Mouse (Mus musculus): ENCODE data around the gene Sall4.

DNA sequence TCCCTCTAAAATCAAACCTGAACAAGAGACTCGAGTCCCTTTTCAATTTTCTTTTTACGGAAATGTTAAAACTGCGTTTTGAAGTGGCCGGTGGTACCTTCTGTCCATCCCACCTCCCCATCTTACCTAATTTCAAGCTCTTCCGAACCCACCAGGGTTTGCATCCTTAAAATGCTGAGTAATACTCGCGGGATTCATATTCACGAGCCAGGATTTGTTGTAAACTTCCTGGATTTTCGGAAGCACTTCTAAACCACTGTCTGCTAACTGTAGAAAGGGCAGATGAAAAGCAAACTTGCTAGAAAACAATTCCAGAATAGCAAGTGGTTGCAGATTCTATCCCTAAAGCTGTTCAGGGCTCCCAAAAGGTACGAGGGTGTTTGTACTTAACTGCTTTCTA is at the start of gene Sall4:
- TF ChIP-seq CTCF (IDR thresholded peaks at IDR 0.05; ENCODE audit: low read depth) (no peak), EP300 (IDR thresholded peaks at IDR 0.05; ENCODE audit: low read depth) (no peak)

All from liver, postnatal 0 days (tissue).